Mouse (Mus musculus): ENCODE data around the gene Zfp12. TPM values are rescaled to one million over a fixed set of nuclear protein-coding genes. Genes with fewer than 3 reads are reported as not detected.

The Zfp12 gene
- polyA plus RNA-seq, 1 experiment from 2014 or later, result 15.0 TPM

DNA sequence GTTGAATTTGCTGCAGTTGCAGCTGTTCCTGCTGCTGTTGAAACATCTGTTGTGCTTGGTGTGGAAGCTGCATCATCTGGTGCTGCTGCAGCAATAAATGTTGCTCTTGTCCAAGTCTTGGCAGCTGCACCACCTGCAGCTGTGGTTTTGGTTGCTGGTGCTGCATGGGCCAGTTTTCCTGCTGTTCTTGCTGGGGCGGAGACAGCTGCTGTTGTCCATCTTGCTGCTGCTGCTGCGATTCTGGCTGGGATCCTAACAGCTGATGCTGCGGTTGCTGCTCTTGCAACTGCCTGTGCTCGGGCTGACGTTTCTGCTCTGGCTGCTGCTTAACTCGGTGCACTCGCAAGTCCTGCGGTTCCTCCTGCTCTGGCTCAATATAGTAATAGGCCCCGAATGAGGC lies 54.3 kb downstream of the Zfp12 start:
- no peak overlapping the region for H3K4me3 ChIP-seq
- H3K27me3 ChIP-seq, result peaks cover 98% of the 10 kb centered on the region
- WGBS, result 67% methylated on average over 9 of the region's 9 CpGs

DNA sequence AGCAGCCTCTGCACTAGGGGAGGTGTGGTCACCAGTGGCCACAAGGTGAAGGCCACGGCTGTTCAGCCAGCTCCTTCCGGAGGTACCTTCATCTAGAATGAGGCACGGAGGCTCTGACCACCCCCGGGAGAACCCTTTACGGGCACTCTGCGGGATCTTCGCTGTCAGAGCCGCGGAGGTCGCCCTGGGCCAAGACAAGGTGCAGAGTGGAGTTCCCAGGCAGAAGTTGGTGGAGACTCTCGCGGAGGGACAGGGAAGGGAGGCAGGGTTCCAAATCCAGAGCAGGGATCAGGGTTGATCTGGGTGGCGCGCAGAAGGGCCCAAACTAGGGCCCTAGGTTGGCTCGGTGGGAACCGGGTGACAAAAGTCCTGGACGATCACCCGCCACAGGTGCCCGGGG lies 57.9 kb downstream of the Zfp12 start:
- no peaks in the 10 kb centered on the region for H3K36me3 ChIP-seq
- H3K27ac ChIP-seq, result no peak overlapping the region
- no peak for ATAC-seq (ENCODE audit: borderline replicate concordance, extremely low read depth, low FRiP score, low TSS enrichment)
- 1% methylated on average over 19 of the region's 19 CpGs for WGBS
- H3K4me3 ChIP-seq, result peak overlapping the region; percentile 41
- no peaks in the 10 kb centered on the region for H3K9me3 ChIP-seq
- peaks cover 72% of the 10 kb centered on the region for H3K27me3 ChIP-seq
- H3K4me1 ChIP-seq, result peaks cover 24% of the 10 kb centered on the region
- peak overlapping the region; percentile 89 for H3K4me2 ChIP-seq
- H3K9ac ChIP-seq, result peak overlapping the region; percentile 32

More for the DNA sequence above, 54.3 kb downstream of the Zfp12 start:
- Histone ChIP-seq H3K9me3 (no peaks in the 10 kb centered on the region), H3K4me2 (no peak overlapping the region), H3K4me1 (peaks cover 23% of the 10 kb centered on the region), H3K27ac (no peak overlapping the region), H3K36me3 (no peaks in the 10 kb centered on the region), H3K9ac (no peak overlapping the region)
- ATAC-seq (ENCODE audit: borderline replicate concordance, extremely low read depth, low FRiP score, low TSS enrichment), result no peak

DNA sequence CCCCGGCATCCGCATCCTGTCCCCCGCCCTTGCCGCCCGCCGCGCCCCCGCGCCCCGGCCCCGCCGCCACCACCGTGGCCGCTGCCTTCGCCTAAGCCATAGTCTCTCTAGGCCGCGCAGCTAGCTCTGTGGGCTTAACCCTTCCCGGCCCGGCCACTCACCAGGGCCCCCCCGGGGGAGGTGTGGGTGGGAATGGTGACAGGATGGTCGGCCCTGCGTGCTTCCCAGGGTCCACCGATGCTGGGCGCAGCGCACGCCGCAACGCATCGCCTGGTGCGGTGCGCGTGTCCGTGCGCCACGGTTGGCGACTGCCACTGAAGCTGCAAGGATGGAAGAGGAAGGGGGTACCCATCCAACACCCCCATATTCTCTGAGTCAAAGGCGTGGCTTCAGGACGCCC lies 58.4 kb downstream of the Zfp12 start, which contains the start of gene Zfp853:
Zfp853 (minus strand) TSS at position 220 of the 400 bp plus-strand sequence.
- Histone ChIP-seq H3K9me3 (no peaks in the 10 kb centered on the region), H3K4me2 (peak within 1 kb of the TSS; percentile 89), H3K4me1 (peaks cover 21% of the 10 kb centered on the region), H3K27me3 (peaks cover 67% of the 10 kb centered on the region), H3K4me3 (peak within 1 kb of the TSS; percentile 41), H3K27ac (no peak within 1 kb of the TSS), H3K36me3 (no peaks in the 10 kb centered on the region), H3K9ac (peak within 1 kb of the TSS; percentile 32)
- 2% methylated on average over 21 of the region's 38 CpGs for whole genome bisulfite sequencing
- ATAC-seq (ENCODE audit: borderline replicate concordance, extremely low read depth, low FRiP score, low TSS enrichment), result peak; percentile 7; the same call in 1 of the 2 replicates

DNA sequence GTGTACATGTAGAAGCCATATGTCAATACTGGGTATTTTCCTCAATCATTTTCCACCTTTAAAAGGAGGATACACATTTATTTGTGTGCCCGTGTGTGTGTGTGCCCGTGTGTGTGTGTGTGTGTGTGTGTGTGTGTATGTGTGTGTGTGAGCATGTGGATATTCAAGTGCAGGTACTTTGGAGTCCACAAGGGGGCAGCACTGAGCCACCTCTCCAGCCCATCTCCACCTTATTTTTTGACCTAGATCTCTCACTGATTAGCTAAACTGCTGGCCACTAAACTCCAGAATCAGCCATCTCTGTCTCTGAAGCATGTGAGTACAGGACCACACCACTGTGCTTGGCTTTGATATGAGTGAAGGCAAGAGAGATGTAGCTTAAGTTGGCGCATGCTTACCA lies 59.9 kb downstream of the Zfp12 start:
- WGBS, result 87% methylated on average over 3 of the region's 3 CpGs
- Histone ChIP-seq H3K4me2 (no peak overlapping the region), H3K9me3 (no peaks in the 10 kb centered on the region), H3K9ac (no peak overlapping the region), H3K27me3 (peaks cover 52% of the 10 kb centered on the region), H3K4me3 (no peak overlapping the region), H3K4me1 (peaks cover 21% of the 10 kb centered on the region), H3K27ac (no peak overlapping the region), H3K36me3 (peaks cover 12% of the 10 kb centered on the region)
- no peak for ATAC-seq (ENCODE audit: borderline replicate concordance, extremely low read depth, low FRiP score, low TSS enrichment)

DNA sequence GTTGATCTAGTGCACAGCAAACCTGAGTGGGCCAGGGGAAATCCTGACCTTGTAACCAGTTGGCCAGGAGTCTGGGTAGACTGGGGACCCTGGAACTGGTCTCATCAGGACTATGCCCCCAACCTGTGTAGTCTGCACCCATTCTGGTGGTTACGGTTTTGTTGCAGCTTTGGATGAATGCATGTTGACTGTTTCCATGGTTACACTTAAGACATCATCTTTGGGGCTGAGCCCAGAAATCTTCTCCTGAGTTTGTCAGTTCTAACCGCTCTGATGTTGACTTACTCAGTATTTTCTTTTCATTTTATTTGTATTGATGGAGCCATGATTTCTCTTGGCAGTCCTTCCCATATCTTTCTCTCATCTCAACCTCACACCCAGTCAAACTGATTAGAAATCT lies 60.4 kb downstream of the Zfp12 start:
- Histone ChIP-seq H3K36me3 (peaks cover 16% of the 10 kb centered on the region), H3K4me2 (no peak overlapping the region)
- 80% methylated on average over 2 of the region's 2 CpGs for WGBS

DNA sequence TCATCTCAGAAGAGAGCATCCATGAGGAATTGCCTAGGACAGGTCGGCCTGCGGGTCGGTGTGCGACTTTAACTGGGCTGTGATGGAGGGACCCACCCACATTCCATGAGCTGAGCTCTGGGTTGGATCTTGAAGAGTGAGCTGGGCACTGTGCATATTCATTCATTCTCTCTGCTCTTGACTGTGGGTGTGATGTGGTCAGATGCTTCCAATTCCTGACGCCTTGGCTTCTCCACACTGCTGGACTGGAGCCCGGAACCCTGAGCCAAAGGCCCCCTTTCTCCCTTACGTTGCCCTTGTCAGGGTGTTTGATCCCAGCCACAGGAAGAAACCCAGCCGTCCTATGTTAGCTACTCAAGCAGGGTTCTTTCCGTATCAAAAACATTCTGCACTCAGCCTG lies 63.0 kb downstream of the Zfp12 start:
- H3K4me1 ChIP-seq, result peaks cover 17% of the 10 kb centered on the region
- H3K36me3 ChIP-seq, result peaks cover 40% of the 10 kb centered on the region
- no peak overlapping the region for H3K4me3 ChIP-seq
- no peak overlapping the region for H3K27ac ChIP-seq
- no peaks in the 10 kb centered on the region for H3K9me3 ChIP-seq
- peak; percentile 69 for ATAC-seq (ENCODE audit: borderline replicate concordance, extremely low read depth, low FRiP score, low TSS enrichment)
- no peak overlapping the region for H3K9ac ChIP-seq
- 61% methylated on average over 9 of the region's 9 CpGs for WGBS
- H3K4me2 ChIP-seq, result no peak overlapping the region
- peaks cover 21% of the 10 kb centered on the region for H3K27me3 ChIP-seq

More for the DNA sequence above, 60.4 kb downstream of the Zfp12 start:
- no peak overlapping the region for H3K4me3 ChIP-seq
- H3K4me1 ChIP-seq, result peaks cover 21% of the 10 kb centered on the region
- peaks cover 48% of the 10 kb centered on the region for H3K27me3 ChIP-seq
- no peaks in the 10 kb centered on the region for H3K9me3 ChIP-seq
- H3K27ac ChIP-seq, result no peak overlapping the region
- no peak overlapping the region for H3K9ac ChIP-seq
- ATAC-seq (ENCODE audit: borderline replicate concordance, extremely low read depth, low FRiP score, low TSS enrichment), result no peak

DNA sequence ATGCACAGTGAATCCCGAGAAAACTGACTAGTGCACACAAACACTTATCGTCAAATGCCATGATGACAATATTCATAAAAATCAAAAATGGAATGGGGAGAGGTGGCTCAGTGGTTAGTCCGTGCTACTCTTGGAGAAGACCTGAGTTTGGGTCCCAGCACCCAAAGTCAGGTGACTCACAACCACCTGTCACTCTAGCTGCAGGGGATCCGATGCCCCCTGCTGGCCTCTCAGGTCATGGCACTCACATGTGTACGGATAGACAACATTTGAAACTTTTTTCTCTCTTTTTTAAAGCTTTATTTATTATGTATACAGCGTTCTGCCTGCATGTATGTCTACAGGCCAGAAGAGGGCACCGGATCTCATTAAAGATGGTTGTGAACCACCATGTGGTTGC lies 63.4 kb downstream of the Zfp12 start:
- Histone ChIP-seq H3K36me3 (peaks cover 44% of the 10 kb centered on the region), H3K4me3 (no peak overlapping the region), H3K4me2 (no peak overlapping the region), H3K27me3 (peaks cover 17% of the 10 kb centered on the region), H3K9ac (no peak overlapping the region), H3K27ac (no peak overlapping the region), H3K4me1 (peaks cover 13% of the 10 kb centered on the region), H3K9me3 (no peaks in the 10 kb centered on the region)
- WGBS, result 82% methylated on average over 7 of the region's 7 CpGs
- no peak for ATAC-seq (ENCODE audit: borderline replicate concordance, extremely low read depth, low FRiP score, low TSS enrichment)

Other genes starting within 250 kb of the Zfp12 start
- gene Rnf216, start 122.2 kb upstream of the Zfp12 start, polyA plus RNA-seq (2015; fragmentation: Nextera tagmentation; extraction: Ambion mirVana), result 33.5 and 37.6 TPM in 2 replicates
- gene Olfr718-ps1, start 87.6 kb upstream of the Zfp12 start, polyA plus RNA-seq (2015; fragmentation: Nextera tagmentation; extraction: Ambion mirVana), result not detected in 2 replicates
- gene Rbak, start 54.4 kb upstream of the Zfp12 start, polyA plus RNA-seq (2015; fragmentation: Nextera tagmentation; extraction: Ambion mirVana), result 11.8 and 12.2 TPM in 2 replicates
- not detected in 2 replicates for gene Spdye4b, start 54.1 kb upstream of the Zfp12 start, polyA plus RNA-seq (2015; fragmentation: Nextera tagmentation; extraction: Ambion mirVana)
- gene Spdye4a, start 8.3 kb upstream of the Zfp12 start, polyA plus RNA-seq (2015; fragmentation: Nextera tagmentation; extraction: Ambion mirVana), result not detected in 2 replicates
- gene Zfp316, start 34.9 kb downstream of the Zfp12 start, polyA plus RNA-seq (2015; fragmentation: Nextera tagmentation; extraction: Ambion mirVana), result 2.8 and 3.1 TPM in 2 replicates
- gene Zfp853, start 58.5 kb downstream of the Zfp12 start, polyA plus RNA-seq (2015; fragmentation: Nextera tagmentation; extraction: Ambion mirVana), result not detected in 2 replicates
- 38.4 and 40.5 TPM in 2 replicates for gene E130309D02Rik, start 80.2 kb downstream of the Zfp12 start, polyA plus RNA-seq (2015; fragmentation: Nextera tagmentation; extraction: Ambion mirVana)
- gene Zdhhc4, start 94.1 kb downstream of the Zfp12 start, polyA plus RNA-seq (2015; fragmentation: Nextera tagmentation; extraction: Ambion mirVana), result 71.9 and 73.0 TPM in 2 replicates
- 0.04 and 0.07 TPM in 2 replicates for gene Grid2ip, start 122.2 kb downstream of the Zfp12 start, polyA plus RNA-seq (2015; fragmentation: Nextera tagmentation; extraction: Ambion mirVana)
- 329 and 337 TPM in 2 replicates for gene Kdelr2, start 168.7 kb downstream of the Zfp12 start, polyA plus RNA-seq (2015; fragmentation: Nextera tagmentation; extraction: Ambion mirVana)
- 7.9 and 8.1 TPM in 2 replicates for gene Daglb, start 229.4 kb downstream of the Zfp12 start, polyA plus RNA-seq (2015; fragmentation: Nextera tagmentation; extraction: Ambion mirVana)